Mouse (Mus musculus) heart, postnatal 25 days (tissue): ENCODE measurements around the gene Map3k6. TPM values are rescaled to one million over a fixed set of nuclear protein-coding genes. Genes with fewer than 3 reads are reported as not detected.

Experiments
- DNase-seq: peaks from one replicate; pipeline ENCODE4 v3.0.0; 2022; ENCODE audit warnings: low spot score
- intact Hi-C: fragments of 180-260 bp; cut with DNase I; formaldehyde crosslinking; loops from one replicate; pipeline ENCODE4 v1.15.1; 2025
- total RNA-seq, 2 experiments: library from RNA; stranded (reverse); gene quantifications; 2 replicates each; pipeline ENCODE4 v1.2.3; 2021

Map3k6 gene
- total RNA-seq, 2 experiments from 2014 or later: 10.8 to 20.1 TPM

GRCm38 (mm10) chr4:133270929-133271328, 30.3 kb downstream of the Map3k6 start:
- DNase-seq: no peak
- intact Hi-C loops: no loop called here

GRCm38 (mm10) chr4:133277104-133278026, 36.7 kb downstream of the Map3k6 start, which contains the start of gene Tmem222:
Gene Tmem222, minus strand, starts transcription at chr4:133277792.
- intact Hi-C loops: no loop called here
- peak; percentile 92 for DNase-seq

GRCm38 (mm10) chr4:133278067-133278466, 37.4 kb downstream of the Map3k6 start:
- DNase-seq: no peak
- intact Hi-C loops: no loop called here

- intact Hi-C loops: no loop called here
- no peak for DNase-seq
Observed at GRCm38 (mm10) chr4:133278482-133278881, 37.9 kb downstream of the Map3k6 start.

GRCm38 (mm10) chr4:133281513-133281912, 40.9 kb downstream of the Map3k6 start:
- intact Hi-C loops: no loop called here
- no peak for DNase-seq

GRCm38 (mm10) chr4:133281951-133282481, 41.4 kb downstream of the Map3k6 start:
- DNase-seq: no peak
- intact Hi-C loops: no loop called here

- DNase-seq: no peak
- intact Hi-C loops: no loop called here
Observed at GRCm38 (mm10) chr4:133282656-133283055, 42.0 kb downstream of the Map3k6 start.

GRCm38 (mm10) chr4:133285299-133285698, 44.7 kb downstream of the Map3k6 start:
- DNase-seq: no peak
- intact Hi-C loops: no loop called here

- no peak for DNase-seq
- intact Hi-C loops: no loop called here
Observed at GRCm38 (mm10) chr4:133285950-133286349, 45.3 kb downstream of the Map3k6 start.

GRCm38 (mm10) chr4:133286476-133287077, 46.0 kb downstream of the Map3k6 start:
- intact Hi-C loops: no loop called here
- DNase-seq: no peak

- DNase-seq: no peak
- intact Hi-C loops: no loop called here
Observed at GRCm38 (mm10) chr4:133291255-133291654, 50.6 kb downstream of the Map3k6 start.

- DNase-seq: no peak
- intact Hi-C loops: no loop called here
Observed at GRCm38 (mm10) chr4:133292405-133292804, 51.8 kb downstream of the Map3k6 start.

- intact Hi-C loops: no loop called here
- no peak for DNase-seq
Observed at GRCm38 (mm10) chr4:133292901-133293843, 52.6 kb downstream of the Map3k6 start.

- intact Hi-C loops: no loop called here
- no peak for DNase-seq
Observed at GRCm38 (mm10) chr4:133294084-133294483, 53.5 kb downstream of the Map3k6 start.

- intact Hi-C loops: loop anchor here (1.0 to 5.0 kb wide), 3 partner anchors 64 to 350 kb away; no protein-coding TSS in a partner anchor
- DNase-seq: no peak
Observed at GRCm38 (mm10) chr4:133297360-133297759, 56.7 kb downstream of the Map3k6 start.

GRCm38 (mm10) chr4:133297801-133298238, 57.2 kb downstream of the Map3k6 start:
- DNase-seq: peak; percentile 60
- intact Hi-C loops: loop anchor here (1.0 to 5.0 kb wide), 3 partner anchors 65 to 351 kb away; no protein-coding TSS in a partner anchor

- no peak for DNase-seq
- intact Hi-C loops: loop anchor here (5.0 kb wide), 1 partner anchor 351 kb away; no protein-coding TSS in a partner anchor
Observed at GRCm38 (mm10) chr4:133298516-133299365, 58.1 kb downstream of the Map3k6 start.

GRCm38 (mm10) chr4:133299701-133300100, 59.1 kb downstream of the Map3k6 start:
- no peak for DNase-seq
- intact Hi-C loops: loop anchor here (5.0 kb wide), 1 partner anchor 352 kb away; no protein-coding TSS in a partner anchor

- intact Hi-C loops: no loop called here
- DNase-seq: no peak
Observed at GRCm38 (mm10) chr4:133300421-133300820, 59.8 kb downstream of the Map3k6 start.
